7 mouse cellular contexts compared by ENCODE assay signal in genomic region chr17:34030861-34031326, GRCm38 (mm10). TPM values are rescaled to one million over a fixed set of nuclear protein-coding genes. Genes with fewer than 3 reads are reported as not detected.
DNase-seq lines count a peak whose midpoint lies in the region; ATAC-seq and TF ChIP-seq lines count a peak whose summit lies in the region.

No protein-coding gene starts in this region.

- TF ChIP-seq CTCF in lung, embryonic 14.5 days (IDR thresholded peaks at IDR 0.05; ENCODE audit: low read depth): peak; percentile 22; the same call in 1 of the 2 replicates

- peaks cover 28% of the 10 kb centered on the region for H3K79me2 ChIP-seq in macrophage (ENCODE audit: inconsistent target)

- H3K27ac ChIP-seq in lung, embryonic 14.5 days (ENCODE audit: low read depth): peak overlapping the region; percentile 96
- no peak overlapping the region for H3K27ac ChIP-seq in embryonic facial prominence, embryonic 11.5 days (replicated peaks; ENCODE audit: low read depth, low read length)
- peak overlapping the region; percentile 92 for H3K27ac ChIP-seq in macrophage

- DNase-seq in lung, embryonic 14.5 days: no peak
- DNase-seq in lung, postnatal 36 days: no peak
- DNase-seq in embryonic facial prominence, embryonic 11.5 days (ENCODE audit: low spot score): no peak
- peak; percentile 65 for DNase-seq in heart, postnatal 4 days
- DNase-seq in adrenal gland, postnatal 4 days (ENCODE audit: low spot score in 2 of 2): no peak

- H3K4me2 ChIP-seq in lung, embryonic 14.5 days: peak overlapping the region; percentile 98
- H3K4me2 ChIP-seq in embryonic facial prominence, embryonic 11.5 days (ENCODE audit: low read depth, low read length): peak overlapping the region; percentile 87

- ATAC-seq in lung, embryonic 14.5 days (ENCODE audit: insufficient read depth): no peak
- no peak for ATAC-seq in embryonic facial prominence, embryonic 11.5 days (replicated peaks; ENCODE audit: insufficient number of reproducible peaks, low FRiP score, low TSS enrichment, low read depth)
- ATAC-seq in megakaryocyte-erythroid progenitor cell, adult 5-6 weeks (replicated peaks; ENCODE audit: low FRiP score, low TSS enrichment, poor library complexity, severe bottlenecking): no peak

- no peaks in the 10 kb centered on the region for H3K27me3 ChIP-seq in lung, embryonic 14.5 days (ENCODE audit: insufficient read depth, low read length)
- H3K27me3 ChIP-seq in embryonic facial prominence, embryonic 11.5 days (ENCODE audit: control insufficient read depth, insufficient read depth, low read length): no peaks in the 10 kb centered on the region

- H3K4me3 ChIP-seq in lung, embryonic 14.5 days (ENCODE audit: low read depth, low read length): peak overlapping the region; percentile 79
- peak overlapping the region; percentile 93 for H3K4me3 ChIP-seq in embryonic facial prominence, embryonic 11.5 days (ENCODE audit: low read depth, low read length)
- peak overlapping the region; percentile 96 for H3K4me3 ChIP-seq in macrophage (ENCODE audit: inconsistent target)

- 3% methylated on average over 20 of the region's 20 CpGs for WGBS in lung, embryonic 14.5 days
- 5% methylated on average over 20 of the region's 20 CpGs for WGBS in embryonic facial prominence, embryonic 11.5 days
- WGBS in macrophage (ENCODE audit: missing documents): 3% methylated on average over 18 of the region's 20 CpGs

- H3K36me3 ChIP-seq in lung, embryonic 14.5 days (ENCODE audit: insufficient read depth): peaks cover 44% of the 10 kb centered on the region
- H3K36me3 ChIP-seq in embryonic facial prominence, embryonic 11.5 days (replicated peaks; ENCODE audit: control insufficient read depth, insufficient read depth, low read depth, low read length): peaks cover 11% of the 10 kb centered on the region
- H3K36me3 ChIP-seq in macrophage (ENCODE audit: inconsistent target): peaks cover 27% of the 10 kb centered on the region

- H3K9me3 ChIP-seq in lung, embryonic 14.5 days (ENCODE audit: low read depth, low read length): no peaks in the 10 kb centered on the region
- no peaks in the 10 kb centered on the region for H3K9me3 ChIP-seq in embryonic facial prominence, embryonic 11.5 days (replicated peaks; ENCODE audit: control insufficient read depth, low read length)

- peak overlapping the region; percentile 92 for H3K9ac ChIP-seq in lung, embryonic 14.5 days
- peak overlapping the region; percentile 93 for H3K9ac ChIP-seq in embryonic facial prominence, embryonic 11.5 days (replicated peaks; ENCODE audit: low read length)

- peaks cover 31% of the 10 kb centered on the region; the same call in 1 of the 2 replicates for H3K4me1 ChIP-seq in lung, embryonic 14.5 days (ENCODE audit: insufficient read depth)
- H3K4me1 ChIP-seq in embryonic facial prominence, embryonic 11.5 days (ENCODE audit: control insufficient read depth, insufficient read depth, low read length): peaks cover 18% of the 10 kb centered on the region

RNA-seq across cellular contexts. Expression of gene Slc39a7, which starts 0.6 kb away (rescaled TPM):
- 102 and 105 TPM in 2 replicates for polyA plus RNA-seq in lung, embryonic 14.5 days (2014; fragmentation: Nextera tagmentation; extraction: Ambion mirVana)
- 72.1 and 78.3 TPM in 2 replicates for polyA plus RNA-seq in embryonic facial prominence, embryonic 11.5 days (2014; fragmentation: Nextera tagmentation; extraction: Ambion mirVana)
- total RNA-seq in heart, postnatal 4 days (2021): 10 to 100 TPM; 83.8 to 86.5 TPM
- 100 to 1,000 TPM in 3 of 26 experiments, 10 to 100 TPM in 23; 49.7 to 112 (median 78.2) TPM for total RNA-seq in macrophage (2018; cell fraction: chromatin; rRNA removed)
- 100 to 1,000 TPM in 18 of 26 experiments, 10 to 100 TPM in 8; 68.6 to 145 (median 112) TPM for total RNA-seq in macrophage (2018; cell fraction: cytosol; rRNA removed)
- total RNA-seq in macrophage (2018; cell fraction: nucleus; rRNA removed): 100 to 1,000 TPM in 23 of 26 experiments, 10 to 100 TPM in 3; 68.0 to 195 (median 139) TPM
- 67.7 to 120 TPM (median 117 TPM) in 3 replicates for polyA plus RNA-seq in macrophage (2018)
- total RNA-seq in megakaryocyte-erythroid progenitor cell, adult 5-6 weeks (2014; fragmentation: Nextera tagmentation): 18.1 and 18.3 TPM in 2 replicates
- 94.1 and 169 TPM in 2 replicates for total RNA-seq in megakaryocyte-erythroid progenitor cell, adult 5-6 weeks (2017)
- total RNA-seq in adrenal gland, postnatal 4 days (2021): 100 to 1,000 TPM; 145 to 156 TPM

RNA-seq across cellular contexts. Expression of gene Rxrb, which starts 0.7 kb away (rescaled TPM):
- polyA plus RNA-seq in lung, embryonic 14.5 days (2014; fragmentation: Nextera tagmentation; extraction: Ambion mirVana): 30.3 and 35.3 TPM in 2 replicates
- 14.9 and 15.8 TPM in 2 replicates for polyA plus RNA-seq in embryonic facial prominence, embryonic 11.5 days (2014; fragmentation: Nextera tagmentation; extraction: Ambion mirVana)
- 10 to 100 TPM; 35.5 to 39.5 TPM for total RNA-seq in heart, postnatal 4 days (2021)
- 100 to 1,000 TPM in 1 of 26 experiments, 10 to 100 TPM in 25; 23.5 to 101 (median 45.8) TPM for total RNA-seq in macrophage (2018; cell fraction: chromatin; rRNA removed)
- total RNA-seq in macrophage (2018; cell fraction: cytosol; rRNA removed): 10 to 100 TPM; 14.5 to 38.3 (median 25.9) TPM
- total RNA-seq in macrophage (2018; cell fraction: nucleus; rRNA removed): 10 to 100 TPM; 18.8 to 62.7 (median 32.1) TPM
- polyA plus RNA-seq in macrophage (2018): 15.5 to 33.4 TPM (median 20.0 TPM) in 3 replicates
- 49.6 and 58.9 TPM in 2 replicates for total RNA-seq in megakaryocyte-erythroid progenitor cell, adult 5-6 weeks (2014; fragmentation: Nextera tagmentation)
- 31.4 and 33.3 TPM in 2 replicates for total RNA-seq in megakaryocyte-erythroid progenitor cell, adult 5-6 weeks (2017)
- total RNA-seq in adrenal gland, postnatal 4 days (2021): 10 to 100 TPM; 74.5 to 78.0 TPM

RNA-seq across cellular contexts. Expression of gene H2-Ke6, which starts 3.0 kb away (rescaled TPM):
- polyA plus RNA-seq in lung, embryonic 14.5 days (2014; fragmentation: Nextera tagmentation; extraction: Ambion mirVana): 35.9 and 40.6 TPM in 2 replicates
- polyA plus RNA-seq in embryonic facial prominence, embryonic 11.5 days (2014; fragmentation: Nextera tagmentation; extraction: Ambion mirVana): 43.0 and 46.3 TPM in 2 replicates
- 10 to 100 TPM; 63.6 to 69.6 TPM for total RNA-seq in heart, postnatal 4 days (2021)
- 100 to 1,000 TPM in 1 of 26 experiments, 10 to 100 TPM in 25; 15.1 to 108 (median 44.2) TPM for total RNA-seq in macrophage (2018; cell fraction: chromatin; rRNA removed)
- 10 to 100 TPM; 14.0 to 39.8 (median 25.1) TPM for total RNA-seq in macrophage (2018; cell fraction: cytosol; rRNA removed)
- 100 to 1,000 TPM in 1 of 26 experiments, 10 to 100 TPM in 25; 13.8 to 109 (median 44.0) TPM for total RNA-seq in macrophage (2018; cell fraction: nucleus; rRNA removed)
- 28.2 to 38.3 TPM (median 35.6 TPM) in 3 replicates for polyA plus RNA-seq in macrophage (2018)
- total RNA-seq in megakaryocyte-erythroid progenitor cell, adult 5-6 weeks (2014; fragmentation: Nextera tagmentation): 118 and 144 TPM in 2 replicates
- 41.6 and 46.8 TPM in 2 replicates for total RNA-seq in megakaryocyte-erythroid progenitor cell, adult 5-6 weeks (2017)
- total RNA-seq in adrenal gland, postnatal 4 days (2021): 100 to 1,000 TPM; 135 to 144 TPM

RNA-seq across cellular contexts. Expression of gene Ring1, which starts 6.4 kb away (rescaled TPM):
- 5.6 and 6.6 TPM in 2 replicates for polyA plus RNA-seq in lung, embryonic 14.5 days (2014; fragmentation: Nextera tagmentation; extraction: Ambion mirVana)
- 3.8 and 6.6 TPM in 2 replicates for polyA plus RNA-seq in embryonic facial prominence, embryonic 11.5 days (2014; fragmentation: Nextera tagmentation; extraction: Ambion mirVana)
- 10 to 100 TPM; 18.7 to 19.8 TPM for total RNA-seq in heart, postnatal 4 days (2021)
- total RNA-seq in macrophage (2018; cell fraction: chromatin; rRNA removed): 10 to 100 TPM in 25 of 26 experiments, 1 to 10 TPM in 1; 9.7 to 64.1 (median 30.8) TPM
- total RNA-seq in macrophage (2018; cell fraction: cytosol; rRNA removed): 10 to 100 TPM in 24 of 26 experiments, 1 to 10 TPM in 2; 7.9 to 17.6 (median 13.5) TPM
- total RNA-seq in macrophage (2018; cell fraction: nucleus; rRNA removed): 10 to 100 TPM in 25 of 26 experiments, 1 to 10 TPM in 1; 8.8 to 35.2 (median 21.2) TPM
- 12.0 to 17.2 TPM (median 17.1 TPM) in 3 replicates for polyA plus RNA-seq in macrophage (2018)
- 12.8 and 24.7 TPM in 2 replicates for total RNA-seq in megakaryocyte-erythroid progenitor cell, adult 5-6 weeks (2014; fragmentation: Nextera tagmentation)
- total RNA-seq in megakaryocyte-erythroid progenitor cell, adult 5-6 weeks (2017): 13.5 and 15.4 TPM in 2 replicates
- total RNA-seq in adrenal gland, postnatal 4 days (2021): 10 to 100 TPM; 49.0 to 54.3 TPM

RNA-seq across cellular contexts. Expression of gene Col11a2, which starts 8.3 kb away (rescaled TPM):
- 4.3 and 5.0 TPM in 2 replicates for polyA plus RNA-seq in lung, embryonic 14.5 days (2014; fragmentation: Nextera tagmentation; extraction: Ambion mirVana)
- polyA plus RNA-seq in embryonic facial prominence, embryonic 11.5 days (2014; fragmentation: Nextera tagmentation; extraction: Ambion mirVana): 0.70 and 1.0 TPM in 2 replicates
- 1 to 10 TPM; 1.4 to 2.2 TPM for total RNA-seq in heart, postnatal 4 days (2021)
- 100 to 1,000 TPM in 1 of 26 experiments, 10 to 100 TPM in 9, 1 to 10 TPM in 16; 2.6 to 133 (median 8.6) TPM for total RNA-seq in macrophage (2018; cell fraction: chromatin; rRNA removed)
- total RNA-seq in macrophage (2018; cell fraction: cytosol; rRNA removed): 1 to 10 TPM in 16 of 26 experiments, under 1 TPM in 10; 0.34 to 5.4 (median 1.4) TPM
- 10 to 100 TPM in 6 of 26 experiments, 1 to 10 TPM in 20; 1.2 to 21.1 (median 3.6) TPM for total RNA-seq in macrophage (2018; cell fraction: nucleus; rRNA removed)
- polyA plus RNA-seq in macrophage (2018): 0.79 to 1.6 TPM (median 1.2 TPM) in 3 replicates
- 1.1 and 3.6 TPM in 2 replicates for total RNA-seq in megakaryocyte-erythroid progenitor cell, adult 5-6 weeks (2014; fragmentation: Nextera tagmentation)
- total RNA-seq in megakaryocyte-erythroid progenitor cell, adult 5-6 weeks (2017): 0.05 and 0.46 TPM in 2 replicates
- 1 to 10 TPM; 3.1 to 6.4 TPM for total RNA-seq in adrenal gland, postnatal 4 days (2021)
